Mouse (Mus musculus): ENCODE results near the gene Brk1. TPM values are rescaled to one million over a fixed set of nuclear protein-coding genes. Genes with fewer than 3 reads are reported as not detected.

The Brk1 gene
- total and polyA plus RNA-seq, 3 experiments = 147 to 161 TPM; not detected in 1

DNA sequence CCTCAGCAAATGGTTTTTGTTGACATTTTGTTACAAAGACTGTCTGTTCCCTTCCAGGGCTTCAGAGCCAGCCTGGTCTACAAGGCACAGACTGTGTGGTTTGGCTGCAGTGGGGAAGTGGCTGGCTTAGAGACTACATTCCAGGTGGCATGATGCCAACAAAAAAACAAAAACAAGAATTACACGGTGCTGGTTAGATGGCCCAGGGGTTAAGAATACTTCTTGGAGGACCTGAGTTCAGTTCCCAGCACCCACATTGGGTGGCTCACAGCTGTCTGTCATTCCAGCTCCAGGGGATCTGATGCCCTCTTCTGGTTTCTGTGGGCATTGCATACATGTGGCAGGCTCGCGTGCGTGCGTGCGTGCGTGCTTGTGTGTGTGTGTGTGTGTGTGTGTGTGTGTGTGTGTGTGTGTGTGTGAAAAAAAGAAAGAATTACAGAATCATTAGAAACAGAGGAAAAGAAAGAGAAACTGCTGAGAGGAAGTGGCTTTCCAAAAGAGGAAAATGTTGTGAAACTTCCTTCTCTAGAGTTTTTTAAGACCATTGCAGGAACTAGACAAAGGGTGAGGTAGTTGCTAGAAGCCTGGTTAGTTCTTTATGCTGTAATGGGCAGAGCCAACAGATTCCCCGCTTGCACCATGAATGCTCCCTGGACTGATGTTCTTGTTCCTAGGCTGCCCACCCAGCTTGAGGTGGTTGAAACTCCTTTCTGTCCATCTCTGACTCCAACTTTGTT is 58.6 kb downstream of the Brk1 start:
- Histone ChIP-seq H3K27me3 (ENCODE audit: control insufficient read depth in 1 of 2, insufficient read depth in 2 of 2, low read length in 2 of 2) (no peaks in the 10 kb centered on the region), H3K27ac (ENCODE audit: control insufficient read depth, low read depth, low read length) (no peak overlapping the region), H3K36me3 (ENCODE audit: control insufficient read depth in 1 of 2, insufficient read depth in 2 of 2, low read length in 2 of 2) (peaks cover 0 to 3% of the 10 kb centered on the region in 2 experiments; a peak in 2 of 4 replicates), H3K4me3 (ENCODE audit: control insufficient read depth in 1 of 2, insufficient read depth in 1 of 2, low read depth in 2 of 2, low read length in 2 of 2) (no peak overlapping the region), H3K79me2 (ENCODE audit: control insufficient read depth, insufficient read depth, low read length, poor library complexity) (no peaks in the 10 kb centered on the region), H3K9ac (ENCODE audit: control insufficient read depth, low read depth, low read length, poor library complexity, severe bottlenecking) (no peak overlapping the region), H3K4me1 (ENCODE audit: control insufficient read depth in 1 of 2, insufficient read depth in 2 of 2, low read length in 2 of 2) (0 out of 4 replicates have a peak, but pooled peaks cover 0 to 2% of the 10 kb centered on the region in 2 experiments), H3K9me3 (replicated peaks; ENCODE audit: insufficient read depth, low read length) (no peaks in the 10 kb centered on the region)
- TF ChIP-seq GABPA (IDR thresholded peaks at IDR 0.05; ENCODE audit: low read depth, low read length) (no peak), RAD21 (IDR thresholded peaks at IDR 0.05; ENCODE audit: low read depth, low read length) (0 out of 2 replicates have a peak, but pooled peaks have one; percentile 2), CTCF (IDR thresholded peaks at IDR 0.05 in 2 of 3, conservative IDR thresholded peaks at IDR 0.05 in 1 of 3; ENCODE audit: control insufficient read depth in 1 of 3, insufficient read depth in 1 of 3, low read depth in 2 of 3, low read length in 3 of 3, poor library complexity in 1 of 3, severe bottlenecking in 1 of 3) (peak in 2 of 3 experiments; percentile 35 to 45; a peak in 5 of 6 replicates)
- peak; percentile 32 for DNase-seq (ENCODE audit: low read depth, low spot score)

DNA sequence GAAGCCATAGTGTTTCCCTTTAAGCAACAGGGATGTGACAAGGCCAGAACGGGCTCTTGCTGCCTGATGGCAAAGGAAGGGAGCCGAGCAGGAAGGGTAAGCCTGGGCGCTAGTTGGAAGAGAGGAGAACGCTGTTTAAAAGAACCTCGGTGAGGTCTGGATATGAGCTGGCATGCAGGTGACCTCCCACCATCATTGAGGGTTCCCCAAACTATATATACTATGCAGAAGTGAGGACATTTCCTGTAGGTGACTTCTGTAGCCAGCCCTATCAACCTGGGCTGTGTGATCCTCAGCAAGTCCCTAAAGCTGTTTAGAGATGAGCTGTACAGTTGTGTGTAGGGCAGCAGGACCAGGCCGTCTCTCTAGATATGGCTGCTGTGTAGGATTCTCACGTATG is 59.7 kb downstream of the Brk1 start:
- Histone ChIP-seq H3K9me3 (replicated peaks; ENCODE audit: insufficient read depth, low read length) (no peaks in the 10 kb centered on the region), H3K36me3 (ENCODE audit: control insufficient read depth in 1 of 2, insufficient read depth in 2 of 2, low read length in 2 of 2) (peaks cover 0 to 11% of the 10 kb centered on the region in 2 experiments; a peak in 2 of 4 replicates), H3K79me2 (ENCODE audit: control insufficient read depth, insufficient read depth, low read length, poor library complexity) (no peaks in the 10 kb centered on the region), H3K4me3 (ENCODE audit: control insufficient read depth in 1 of 2, insufficient read depth in 1 of 2, low read depth in 2 of 2, low read length in 2 of 2) (no peak overlapping the region), H3K9ac (ENCODE audit: control insufficient read depth, low read depth, low read length, poor library complexity, severe bottlenecking) (no peak overlapping the region), H3K27me3 (ENCODE audit: control insufficient read depth in 1 of 2, insufficient read depth in 2 of 2, low read length in 2 of 2) (no peaks in the 10 kb centered on the region), H3K27ac (ENCODE audit: control insufficient read depth, low read depth, low read length) (no peak overlapping the region), H3K4me1 (ENCODE audit: control insufficient read depth in 1 of 2, insufficient read depth in 2 of 2, low read length in 2 of 2) (peaks cover 0 to 6% of the 10 kb centered on the region in 2 experiments; a peak in 2 of 4 replicates)
- no peak for DNase-seq (ENCODE audit: low read depth, low spot score)
- no peak for TF ChIP-seq CHD1 (IDR thresholded peaks at IDR 0.05; ENCODE audit: low read depth, low read length)
- TF ChIP-seq RAD21 (IDR thresholded peaks at IDR 0.05; ENCODE audit: low read depth, low read length) = no peak
- no peak for TF ChIP-seq MAZ (IDR thresholded peaks at IDR 0.05; ENCODE audit: low read depth, low read length)
- TF ChIP-seq MEF2A (IDR thresholded peaks at IDR 0.05; ENCODE audit: extremely low read depth, insufficient replicate concordance, low read depth, low read length, poor library complexity, severe bottlenecking) = no peak
- TF ChIP-seq ZNF384 (IDR thresholded peaks at IDR 0.05; ENCODE audit: low read depth, low read length) = no peak
- no peak for TF ChIP-seq ZMIZ1 (IDR thresholded peaks at IDR 0.05; ENCODE audit: low read depth, low read length)
- TF ChIP-seq BHLHE40 (IDR thresholded peaks at IDR 0.05; ENCODE audit: borderline replicate concordance, low read depth, low read length) = no peak
- no peak for TF ChIP-seq NELFE (IDR thresholded peaks at IDR 0.05; ENCODE audit: low read depth, low read length)
- no peak for TF ChIP-seq EP300 (IDR thresholded peaks at IDR 0.05; ENCODE audit: low read depth in 1 of 2, low read length in 2 of 2)
- TF ChIP-seq MYC (IDR thresholded peaks at IDR 0.05; ENCODE audit: low read depth, low read length) = no peak
- TF ChIP-seq NRF1 (IDR thresholded peaks at IDR 0.05; ENCODE audit: insufficient read depth, low read depth, low read length, poor library complexity, severe bottlenecking) = no peak
- TF ChIP-seq POLR2A (IDR thresholded peaks at IDR 0.05; ENCODE audit: control insufficient read depth in 1 of 2, insufficient read depth in 1 of 2, low read depth in 1 of 2, low read length in 2 of 2, poor library complexity in 1 of 2) = no peak
- no peak for TF ChIP-seq USF2 (IDR thresholded peaks at IDR 0.05; ENCODE audit: borderline replicate concordance in 1 of 2, insufficient read depth in 1 of 2, low read depth in 1 of 2, low read length in 2 of 2)
- no peak for TF ChIP-seq KAT2A (conservative IDR thresholded peaks at IDR 0.05; ENCODE audit: low read depth, low read length)
- TF ChIP-seq TAL1 (IDR thresholded peaks at IDR 0.05; ENCODE audit: low read length) = no peak
- no peak for TF ChIP-seq ELF1 (IDR thresholded peaks at IDR 0.05; ENCODE audit: low read depth, low read length)
- TF ChIP-seq ETS1 (IDR thresholded peaks at IDR 0.05; ENCODE audit: low read depth, low read length) = no peak

Other genes starting within 250 kb of the Brk1 start
- gene Tada3, start 226.9 kb upstream of the Brk1 start, total RNA-seq (2012; rRNA removed) = 25.0 and 26.1 TPM in 2 replicates
- 10 to 100 TPM in 1 of 2 experiments, not detected in 1; 62.2 TPM for gene Tada3, start 226.9 kb upstream of the Brk1 start, polyA plus RNA-seq (2012; ENCODE audit: insufficient read depth in 1 of 2, insufficient read length in 2 of 2, low read depth in 1 of 2, low replicate concordance in 2 of 2, missing spikeins in 1 of 2)
- gene Arpc4, start 226.7 kb upstream of the Brk1 start, total RNA-seq (2012; rRNA removed) = 217 and 231 TPM in 2 replicates
- gene Arpc4, start 226.7 kb upstream of the Brk1 start, polyA plus RNA-seq (2012; ENCODE audit: insufficient read depth in 1 of 2, insufficient read length in 2 of 2, low read depth in 1 of 2, low replicate concordance in 2 of 2, missing spikeins in 1 of 2) = 100 to 1,000 TPM in 1 of 2 experiments, not detected in 1; 375 TPM
- gene Ttll3, start 215.5 kb upstream of the Brk1 start, total RNA-seq (2012; rRNA removed) = 4.1 and 5.7 TPM in 2 replicates
- gene Ttll3, start 215.5 kb upstream of the Brk1 start, polyA plus RNA-seq (2012; ENCODE audit: insufficient read depth in 1 of 2, insufficient read length in 2 of 2, low read depth in 1 of 2, low replicate concordance in 2 of 2, missing spikeins in 1 of 2) = 10 to 100 TPM in 1 of 2 experiments, not detected in 1; 11.2 TPM
- 24.8 and 29.4 TPM in 2 replicates for gene Rpusd3, start 185.4 kb upstream of the Brk1 start, total RNA-seq (2012; rRNA removed)
- 10 to 100 TPM in 1 of 2 experiments, not detected in 1; 34.1 TPM for gene Rpusd3, start 185.4 kb upstream of the Brk1 start, polyA plus RNA-seq (2012; ENCODE audit: insufficient read depth in 1 of 2, insufficient read length in 2 of 2, low read depth in 1 of 2, low replicate concordance in 2 of 2, missing spikeins in 1 of 2)
- not detected in 2 replicates for gene Cidec, start 169.0 kb upstream of the Brk1 start, total RNA-seq (2012; rRNA removed)
- gene Cidec, start 169.0 kb upstream of the Brk1 start, polyA plus RNA-seq (2012; ENCODE audit: insufficient read depth in 1 of 2, insufficient read length in 2 of 2, low read depth in 1 of 2, low replicate concordance in 2 of 2, missing spikeins in 1 of 2) = not detected
- gene Jagn1, start 162.2 kb upstream of the Brk1 start, total RNA-seq (2012; rRNA removed) = 82.8 and 95.6 TPM in 2 replicates
- 10 to 100 TPM in 1 of 2 experiments, not detected in 1; 80.6 TPM for gene Jagn1, start 162.2 kb upstream of the Brk1 start, polyA plus RNA-seq (2012; ENCODE audit: insufficient read depth in 1 of 2, insufficient read length in 2 of 2, low read depth in 1 of 2, low replicate concordance in 2 of 2, missing spikeins in 1 of 2)
- 0.13 TPM in 1 of 2 replicates, not detected in the other for gene Il17re, start 146.3 kb upstream of the Brk1 start, total RNA-seq (2012; rRNA removed)
- not detected for gene Il17re, start 146.3 kb upstream of the Brk1 start, polyA plus RNA-seq (2012; ENCODE audit: insufficient read depth in 1 of 2, insufficient read length in 2 of 2, low read depth in 1 of 2, low replicate concordance in 2 of 2, missing spikeins in 1 of 2)
- gene Il17rc, start 133.3 kb upstream of the Brk1 start, total RNA-seq (2012; rRNA removed) = 0.52 and 1.2 TPM in 2 replicates
- gene Il17rc, start 133.3 kb upstream of the Brk1 start, polyA plus RNA-seq (2012; ENCODE audit: insufficient read depth in 1 of 2, insufficient read length in 2 of 2, low read depth in 1 of 2, low replicate concordance in 2 of 2, missing spikeins in 1 of 2) = 1 to 10 TPM in 1 of 2 experiments, not detected in 1; 1.8 TPM
- gene Creld1, start 121.5 kb upstream of the Brk1 start, total RNA-seq (2012; rRNA removed) = 4.1 and 5.9 TPM in 2 replicates
- gene Creld1, start 121.5 kb upstream of the Brk1 start, polyA plus RNA-seq (2012; ENCODE audit: insufficient read depth in 1 of 2, insufficient read length in 2 of 2, low read depth in 1 of 2, low replicate concordance in 2 of 2, missing spikeins in 1 of 2) = 10 to 100 TPM in 1 of 2 experiments, not detected in 1; 26.7 TPM
- 0.08 TPM in 1 of 2 replicates, not detected in the other for gene Prrt3, start 102.8 kb upstream of the Brk1 start, total RNA-seq (2012; rRNA removed)
- gene Prrt3, start 102.8 kb upstream of the Brk1 start, polyA plus RNA-seq (2012; ENCODE audit: insufficient read depth in 1 of 2, insufficient read length in 2 of 2, low read depth in 1 of 2, low replicate concordance in 2 of 2, missing spikeins in 1 of 2) = under 1 TPM in 1 of 2 experiments, not detected in 1; 0.10 TPM
- gene Emc3, start 73.1 kb upstream of the Brk1 start, total RNA-seq (2012; rRNA removed) = 56.7 and 73.1 TPM in 2 replicates
- gene Emc3, start 73.1 kb upstream of the Brk1 start, polyA plus RNA-seq (2012; ENCODE audit: insufficient read depth in 1 of 2, insufficient read length in 2 of 2, low read depth in 1 of 2, low replicate concordance in 2 of 2, missing spikeins in 1 of 2) = 100 to 1,000 TPM in 1 of 2 experiments, 10 to 100 TPM in 1; 62.3 to 172 TPM
- 14.0 and 14.1 TPM in 2 replicates for gene Fancd2, start 73.1 kb upstream of the Brk1 start, total RNA-seq (2012; rRNA removed)
- 10 to 100 TPM; 18.5 to 35.0 TPM for gene Fancd2, start 73.1 kb upstream of the Brk1 start, polyA plus RNA-seq (2012; ENCODE audit: insufficient read depth in 1 of 2, insufficient read length in 2 of 2, low read depth in 1 of 2, low replicate concordance in 2 of 2, missing spikeins in 1 of 2)
- 0.12 and 0.13 TPM in 2 replicates for gene Fancd2os, start 4.1 kb upstream of the Brk1 start, total RNA-seq (2012; rRNA removed)
- under 1 TPM in 1 of 2 experiments, not detected in 1; 0.22 TPM for gene Fancd2os, start 4.1 kb upstream of the Brk1 start, polyA plus RNA-seq (2012; ENCODE audit: insufficient read depth in 1 of 2, insufficient read length in 2 of 2, low read depth in 1 of 2, low replicate concordance in 2 of 2, missing spikeins in 1 of 2)
- gene Vhl, start 19.2 kb downstream of the Brk1 start, total RNA-seq (2012; rRNA removed) = 11.4 and 12.5 TPM in 2 replicates
- gene Vhl, start 19.2 kb downstream of the Brk1 start, polyA plus RNA-seq (2012; ENCODE audit: insufficient read depth in 1 of 2, insufficient read length in 2 of 2, low read depth in 1 of 2, low replicate concordance in 2 of 2, missing spikeins in 1 of 2) = 10 to 100 TPM in 1 of 2 experiments, not detected in 1; 12.0 TPM
- gene Irak2, start 33.7 kb downstream of the Brk1 start, total RNA-seq (2012; rRNA removed) = 5.2 TPM in 2 replicates
- 1 to 10 TPM in 1 of 2 experiments, not detected in 1; 6.8 TPM for gene Irak2, start 33.7 kb downstream of the Brk1 start, polyA plus RNA-seq (2012; ENCODE audit: insufficient read depth in 1 of 2, insufficient read length in 2 of 2, low read depth in 1 of 2, low replicate concordance in 2 of 2, missing spikeins in 1 of 2)
- 111 and 136 TPM in 2 replicates for gene Tatdn2, start 92.3 kb downstream of the Brk1 start, total RNA-seq (2012; rRNA removed)
- 100 to 1,000 TPM; 102 to 121 TPM for gene Tatdn2, start 92.3 kb downstream of the Brk1 start, polyA plus RNA-seq (2012; ENCODE audit: insufficient read depth in 1 of 2, insufficient read length in 2 of 2, low read depth in 1 of 2, low replicate concordance in 2 of 2, missing spikeins in 1 of 2)
- gene Ghrl, start 115.1 kb downstream of the Brk1 start, total RNA-seq (2012; rRNA removed) = 0.26 and 0.81 TPM in 2 replicates
- 1 to 10 TPM in 1 of 2 experiments, not detected in 1; 2.8 TPM for gene Ghrl, start 115.1 kb downstream of the Brk1 start, polyA plus RNA-seq (2012; ENCODE audit: insufficient read depth in 1 of 2, insufficient read length in 2 of 2, low read depth in 1 of 2, low replicate concordance in 2 of 2, missing spikeins in 1 of 2)
- gene Sec13, start 136.0 kb downstream of the Brk1 start, total RNA-seq (2012; rRNA removed) = 269 and 277 TPM in 2 replicates
- gene Sec13, start 136.0 kb downstream of the Brk1 start, polyA plus RNA-seq (2012; ENCODE audit: insufficient read depth in 1 of 2, insufficient read length in 2 of 2, low read depth in 1 of 2, low replicate concordance in 2 of 2, missing spikeins in 1 of 2) = 100 to 1,000 TPM; 182 to 209 TPM